Mouse (Mus musculus) forebrain, embryonic 12.5 days (tissue): ENCODE data around the gene Ciao1. TPM values are rescaled to one million over a fixed set of nuclear protein-coding genes. Genes with fewer than 3 reads are reported as not detected.

ENCODE experiments used
- ATAC-seq: fragments of 200-750 bp; cut with Nextera tagmentation; 2 replicates; pipeline ENCODE4 v1.8.0; 2017; ENCODE audit warnings: moderate TSS enrichment; ENCODE audit not compliant: low FRiP score
- H3K27ac ChIP-seq: fragments of 300-500 bp; sonication (generic); 2 replicates; pipeline ENCODE4 v1.5.1; 2016; ENCODE audit warnings: mild to moderate bottlenecking
- H3K27me3 ChIP-seq: fragments of 300-500 bp; sonication (generic); 2 replicates; pipeline ENCODE4 v1.6.1; 2016; ENCODE audit warnings: mild to moderate bottlenecking
- H3K36me3 ChIP-seq: fragments of 300-500 bp; sonication (generic); replicated peaks from 2 replicates; pipeline ENCODE4 v1.6.1; 2016; ENCODE audit warnings: mild to moderate bottlenecking
- H3K4me1 ChIP-seq: fragments of 300-500 bp; sonication (generic); 2 replicates; pipeline ENCODE4 v1.6.1; 2016
- H3K4me2 ChIP-seq: fragments of 300-500 bp; sonication (generic); 2 replicates; pipeline ENCODE4 v1.6.1; 2016; ENCODE audit warnings: mild to moderate bottlenecking, moderate library complexity
- H3K4me3 ChIP-seq: fragments of 300-500 bp; sonication (generic); replicated peaks from 2 replicates; pipeline ENCODE4 v1.5.1; 2016; ENCODE audit warnings: mild to moderate bottlenecking
- H3K9ac ChIP-seq: fragments of 300-500 bp; sonication (generic); 2 replicates; pipeline ENCODE4 v1.6.1; 2016; ENCODE audit warnings: mild to moderate bottlenecking
- H3K9me3 ChIP-seq: fragments of 300-500 bp; sonication (generic); 2 replicates; pipeline ENCODE4 v1.6.1; 2016
- whole genome bisulfite sequencing: fragments of 180-500 bp; shearing (Covaris S2); methylation state at CpG from one replicate; pipeline ENCODE4 v1.1.7; 2016; 5-methylcytosine and 5-hydroxymethylcytosine counted together
- polyA plus RNA-seq: library from polyadenylated mRNA; unstranded; fragments of >200 nt; fragmentation: Nextera tagmentation; extraction: Ambion mirVana; gene quantifications from 2 replicates; pipeline ENCODE4 v1.2.1, GENCODE M21; 2016

The Ciao1 gene
- polyA plus RNA-seq, 1 experiment from 2014 or later: 55.0 TPM

GRCm38 (mm10) chr2:127267854-127268253 lies 20.2 kb upstream of the Ciao1 start:
- ATAC-seq: no peak
- H3K27me3 ChIP-seq: no peaks in the 10 kb centered on the region
- peaks cover 13% of the 10 kb centered on the region for H3K4me1 ChIP-seq
- no peak overlapping the region for H3K9ac ChIP-seq
- no peaks in the 10 kb centered on the region for H3K36me3 ChIP-seq
- H3K4me2 ChIP-seq: no peak overlapping the region
- no peak overlapping the region for H3K4me3 ChIP-seq
- H3K9me3 ChIP-seq: no peaks in the 10 kb centered on the region
- WGBS: 37% methylated on average over 4 of the region's 4 CpGs
- no peak overlapping the region for H3K27ac ChIP-seq

- no peak overlapping the region for H3K9ac ChIP-seq
- no peak overlapping the region for H3K27ac ChIP-seq
- H3K36me3 ChIP-seq: peaks cover 20% of the 10 kb centered on the region
- no peaks in the 10 kb centered on the region for H3K4me1 ChIP-seq
- no peak overlapping the region for H3K4me2 ChIP-seq
- no peaks in the 10 kb centered on the region for H3K9me3 ChIP-seq
- H3K4me3 ChIP-seq: no peak overlapping the region
- no peaks in the 10 kb centered on the region for H3K27me3 ChIP-seq
- no peak for ATAC-seq
These were observed 14.9 kb upstream of the Ciao1 start for GRCm38 (mm10) chr2:127262480-127262879.

- ATAC-seq: no peak
- Histone ChIP-seq H3K4me3 (no peak overlapping the region), H3K9ac (no peak overlapping the region), H3K27ac (no peak overlapping the region), H3K4me2 (no peak overlapping the region), H3K27me3 (no peaks in the 10 kb centered on the region), H3K9me3 (no peaks in the 10 kb centered on the region), H3K36me3 (peaks cover 37% of the 10 kb centered on the region), H3K4me1 (no peaks in the 10 kb centered on the region)
- WGBS: 92% methylated on average over 5 of the region's 5 CpGs
These were observed 11.7 kb upstream of the Ciao1 start for GRCm38 (mm10) chr2:127259340-127259739.

- Histone ChIP-seq H3K4me3 (no peak overlapping the region), H3K27ac (no peak overlapping the region), H3K4me2 (no peak overlapping the region), H3K27me3 (no peaks in the 10 kb centered on the region), H3K36me3 (peaks cover 37% of the 10 kb centered on the region), H3K4me1 (no peaks in the 10 kb centered on the region), H3K9ac (no peak overlapping the region), H3K9me3 (no peaks in the 10 kb centered on the region)
- WGBS: 89% methylated on average over 6 of the region's 6 CpGs
- ATAC-seq: no peak
These were observed 7.7 kb upstream of the Ciao1 start for GRCm38 (mm10) chr2:127255294-127255693.

DNA sequence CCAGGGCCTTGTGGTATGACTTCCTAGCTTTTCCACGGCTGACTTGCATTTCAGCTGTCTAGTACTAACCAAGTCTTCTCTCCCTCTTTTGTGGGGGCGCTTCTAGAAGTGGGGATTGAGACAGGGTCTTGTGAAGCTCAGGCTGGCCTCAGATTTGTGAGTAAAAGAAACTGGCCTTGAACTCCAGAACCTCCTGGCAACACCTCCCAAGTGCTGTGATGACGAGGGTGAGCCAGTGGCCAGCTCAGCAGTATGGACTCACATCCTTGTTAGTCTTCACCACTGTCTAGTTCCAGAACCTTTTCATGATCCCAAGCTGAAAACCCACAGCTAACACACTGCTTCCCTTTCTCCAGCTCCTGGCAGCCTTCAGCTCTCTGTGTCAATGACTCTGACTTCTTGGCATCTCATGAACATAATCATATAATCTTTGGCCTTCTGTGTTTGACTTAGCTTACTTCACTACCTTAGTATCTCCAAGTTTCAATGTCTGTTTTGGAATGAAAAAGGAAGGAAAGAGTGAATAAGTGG lies 7.1 kb upstream of the Ciao1 start:
- Histone ChIP-seq H3K4me1 (no peaks in the 10 kb centered on the region), H3K27me3 (no peaks in the 10 kb centered on the region), H3K9ac (no peak overlapping the region), H3K4me2 (no peak overlapping the region), H3K4me3 (no peak overlapping the region), H3K27ac (no peak overlapping the region), H3K9me3 (no peaks in the 10 kb centered on the region), H3K36me3 (peaks cover 37% of the 10 kb centered on the region)
- no peak for ATAC-seq
- WGBS: 86% methylated on average over 3 of the region's 3 CpGs

DNA sequence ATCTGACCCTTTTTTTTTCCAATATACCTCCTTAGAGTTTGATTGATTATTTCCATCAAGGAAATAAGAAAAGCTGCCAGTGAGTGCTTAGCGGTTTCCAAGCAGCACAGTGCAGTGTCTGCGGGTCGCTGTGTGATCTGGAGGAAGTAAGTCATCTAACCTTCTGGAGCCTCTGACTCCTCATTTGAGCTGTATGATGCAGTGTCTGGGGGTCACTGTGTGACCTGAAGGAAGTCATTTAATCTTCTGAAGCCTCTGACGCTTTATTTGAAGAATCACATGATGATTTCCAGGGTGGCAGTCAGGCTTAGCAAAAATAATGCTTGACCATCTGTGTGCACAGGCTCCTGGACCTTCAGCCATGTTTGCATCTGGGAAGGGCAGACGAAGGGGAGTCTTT lies 5.2 kb upstream of the Ciao1 start:
- Histone ChIP-seq H3K4me1 (peaks cover 12% of the 10 kb centered on the region), H3K9me3 (no peaks in the 10 kb centered on the region), H3K9ac (no peak overlapping the region), H3K4me2 (no peak overlapping the region), H3K36me3 (peaks cover 19% of the 10 kb centered on the region), H3K27me3 (no peaks in the 10 kb centered on the region), H3K27ac (no peak overlapping the region), H3K4me3 (no peak overlapping the region)
- WGBS: 88% methylated on average over 5 of the region's 5 CpGs
- ATAC-seq: no peak

DNA sequence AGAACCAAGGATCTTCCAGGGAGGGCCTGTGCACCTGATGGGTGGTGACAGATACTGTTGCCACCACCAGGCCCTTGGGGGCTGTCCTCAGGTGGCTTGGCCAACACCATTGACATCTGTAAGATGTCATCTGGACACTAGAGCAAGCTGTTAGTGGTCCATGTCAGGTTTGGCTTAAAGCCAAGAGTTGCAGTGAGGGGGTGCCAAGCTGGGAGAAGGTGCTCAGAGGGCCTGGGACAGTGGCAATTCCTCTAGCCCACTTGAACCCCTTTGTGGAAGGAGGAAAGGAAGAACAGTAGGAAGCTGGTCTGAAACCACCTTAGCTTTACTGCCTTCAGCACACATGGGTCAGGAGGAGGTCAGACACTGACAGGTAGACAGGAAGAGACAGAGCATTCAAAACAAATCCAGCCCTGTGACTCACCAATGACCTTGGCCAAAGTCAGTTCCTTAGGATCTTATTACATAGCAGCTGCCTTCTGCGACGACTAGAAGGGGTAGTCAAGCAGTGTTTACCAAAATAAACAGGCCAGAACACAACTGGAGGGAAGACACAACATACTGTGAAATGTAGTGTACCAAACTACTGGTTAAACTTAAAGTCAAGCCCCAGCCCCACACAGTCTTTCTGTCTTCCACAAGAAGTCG lies 4.4 kb upstream of the Ciao1 start:
- Histone ChIP-seq H3K9me3 (no peaks in the 10 kb centered on the region), H3K27me3 (no peaks in the 10 kb centered on the region), H3K27ac (no peak overlapping the region), H3K4me1 (peaks cover 13% of the 10 kb centered on the region), H3K9ac (no peak overlapping the region), H3K4me2 (no peak overlapping the region), H3K4me3 (no peak overlapping the region), H3K36me3 (peaks cover 12% of the 10 kb centered on the region)
- ATAC-seq: no peak
- WGBS: 93% methylated on average over 3 of the region's 3 CpGs

DNA sequence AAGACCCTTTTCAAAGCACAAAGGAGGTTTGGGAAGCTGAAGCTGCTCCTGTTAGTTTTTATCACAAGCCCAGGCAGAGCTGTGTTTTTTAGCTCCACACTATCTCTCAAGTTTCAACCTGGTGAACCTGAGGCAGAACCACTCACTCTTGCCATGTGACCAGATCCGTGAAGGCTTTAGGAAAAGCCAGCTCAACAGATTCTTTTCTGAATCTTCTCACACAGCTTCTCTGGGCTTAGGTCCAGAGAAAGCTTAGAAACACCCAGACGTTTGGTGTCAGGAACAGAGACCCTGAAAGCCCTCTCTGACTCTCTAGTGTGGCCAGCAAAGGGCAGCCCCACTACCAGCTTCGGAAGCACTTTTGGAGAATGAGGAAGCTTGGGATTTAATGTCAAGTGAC lies 3.8 kb upstream of the Ciao1 start:
- Histone ChIP-seq H3K36me3 (peaks cover 7% of the 10 kb centered on the region; the same call in 1 of the 2 replicates), H3K27ac (no peak overlapping the region), H3K9ac (no peak overlapping the region), H3K9me3 (no peaks in the 10 kb centered on the region), H3K4me2 (no peak overlapping the region), H3K4me1 (peaks cover 19% of the 10 kb centered on the region), H3K4me3 (no peak overlapping the region), H3K27me3 (no peaks in the 10 kb centered on the region)
- WGBS: 85% methylated on average over 3 of the region's 3 CpGs
- ATAC-seq: no peak

DNA sequence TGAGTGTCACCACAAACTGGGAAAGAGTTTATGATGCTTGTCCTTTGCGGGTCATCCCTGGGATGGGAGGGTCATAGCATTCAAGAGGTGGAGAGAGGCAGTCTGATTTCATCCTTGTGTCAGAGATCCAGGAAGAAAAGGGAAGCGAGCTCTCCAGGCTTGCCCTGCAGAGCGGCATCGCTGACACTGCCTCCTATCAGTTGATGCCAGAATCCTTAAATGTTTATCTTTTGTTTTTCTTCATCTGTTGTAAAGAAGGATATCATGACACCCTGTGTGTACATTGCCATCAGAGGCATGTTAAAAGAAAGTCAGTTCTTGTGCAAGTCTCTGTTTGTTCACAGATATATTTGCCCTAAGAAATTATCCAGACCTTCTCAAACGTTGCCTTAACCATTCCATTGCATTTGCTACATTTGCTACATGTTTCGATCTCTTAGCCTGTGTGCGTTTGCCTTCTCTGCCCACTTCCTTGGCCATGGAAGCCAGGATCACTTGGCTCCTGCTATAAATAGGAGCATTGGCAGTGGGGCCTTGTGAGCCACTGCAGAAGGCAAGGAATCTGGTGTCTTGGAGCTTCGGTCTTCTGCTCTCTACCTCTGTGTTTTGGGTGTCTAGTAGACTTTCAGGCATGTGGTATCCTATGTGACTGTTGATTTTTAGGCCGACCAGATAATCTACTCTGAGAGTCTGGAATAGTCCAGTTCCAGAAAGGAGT lies 2.8 kb upstream of the Ciao1 start:
- no peak for ATAC-seq
- H3K27me3 ChIP-seq: no peaks in the 10 kb centered on the region
- no peak overlapping the region for H3K4me3 ChIP-seq
- H3K4me1 ChIP-seq: peaks cover 22% of the 10 kb centered on the region
- H3K9ac ChIP-seq: no peak overlapping the region
- peaks cover 6% of the 10 kb centered on the region; the same call in 1 of the 2 replicates for H3K36me3 ChIP-seq
- H3K9me3 ChIP-seq: no peaks in the 10 kb centered on the region
- no peak overlapping the region for H3K4me2 ChIP-seq
- no peak overlapping the region for H3K27ac ChIP-seq
- WGBS: 95% methylated on average over 9 of the region's 9 CpGs

GRCm38 (mm10) chr2:127248334-127249004 lies 853 bp upstream of the Ciao1 start:
- peaks cover 23% of the 10 kb centered on the region for H3K36me3 ChIP-seq
- WGBS: under 1% methylated on average over 39 of the region's 39 CpGs
- peak overlapping the region; percentile 94 for H3K9ac ChIP-seq
- peak overlapping the region; percentile 71 for H3K27ac ChIP-seq
- peak overlapping the region; percentile 76 for H3K4me3 ChIP-seq
- no peaks in the 10 kb centered on the region for H3K9me3 ChIP-seq
- ATAC-seq: peak; percentile 72
- peak overlapping the region; percentile 99 for H3K4me2 ChIP-seq
- peaks cover 22% of the 10 kb centered on the region for H3K4me1 ChIP-seq
- H3K27me3 ChIP-seq: no peaks in the 10 kb centered on the region

- WGBS: 100% methylated on average over 2 of the region's 2 CpGs
- Histone ChIP-seq H3K4me3 (no peak overlapping the region), H3K36me3 (peaks cover 86% of the 10 kb centered on the region), H3K9me3 (no peaks in the 10 kb centered on the region), H3K27ac (no peak overlapping the region), H3K4me1 (no peaks in the 10 kb centered on the region), H3K4me2 (no peak overlapping the region), H3K9ac (no peak overlapping the region), H3K27me3 (no peaks in the 10 kb centered on the region)
- no peak for ATAC-seq
These were observed 7.6 kb downstream of the Ciao1 start for GRCm38 (mm10) chr2:127240065-127240464.

GRCm38 (mm10) chr2:127237897-127238610 lies 9.6 kb downstream of the Ciao1 start:
- H3K4me2 ChIP-seq: no peak overlapping the region
- no peak overlapping the region for H3K27ac ChIP-seq
- H3K4me3 ChIP-seq: no peak overlapping the region
- H3K27me3 ChIP-seq: no peaks in the 10 kb centered on the region
- H3K9me3 ChIP-seq: no peaks in the 10 kb centered on the region
- no peaks in the 10 kb centered on the region for H3K4me1 ChIP-seq
- no peak for ATAC-seq
- H3K36me3 ChIP-seq: peaks cover 92% of the 10 kb centered on the region
- no peak overlapping the region for H3K9ac ChIP-seq
- WGBS: 97% methylated on average over 11 of the region's 11 CpGs
